Mouse (Mus musculus) adrenal gland (tissue): ENCODE results near the gene Iqschfp.

ENCODE experiments used
- intact Hi-C: fragments of 180-260 bp; cut with DNase I; formaldehyde crosslinking; loops from one replicate; pipeline ENCODE4 v1.15.1; 2025

Gene Iqschfp

DNA sequence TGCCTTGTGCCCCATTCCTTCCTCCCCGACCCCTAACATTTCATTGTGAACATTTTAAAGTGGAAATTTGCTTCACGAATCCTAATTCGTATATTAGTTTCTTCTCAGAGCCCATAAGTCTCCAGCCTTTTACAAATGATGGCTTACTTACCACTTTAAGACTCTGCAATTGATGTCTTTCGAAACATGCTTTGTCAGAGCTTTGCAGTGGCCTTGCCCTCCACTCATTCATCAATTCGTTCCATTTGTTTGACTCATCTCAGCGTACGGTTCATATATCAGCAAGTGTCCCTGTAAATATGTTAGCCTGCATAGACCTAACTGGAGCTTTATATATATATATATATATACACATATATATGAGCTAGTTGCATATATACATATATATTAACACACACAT lies 675.5 kb downstream of the Iqschfp start:
- intact Hi-C loops: no loop called here

DNA sequence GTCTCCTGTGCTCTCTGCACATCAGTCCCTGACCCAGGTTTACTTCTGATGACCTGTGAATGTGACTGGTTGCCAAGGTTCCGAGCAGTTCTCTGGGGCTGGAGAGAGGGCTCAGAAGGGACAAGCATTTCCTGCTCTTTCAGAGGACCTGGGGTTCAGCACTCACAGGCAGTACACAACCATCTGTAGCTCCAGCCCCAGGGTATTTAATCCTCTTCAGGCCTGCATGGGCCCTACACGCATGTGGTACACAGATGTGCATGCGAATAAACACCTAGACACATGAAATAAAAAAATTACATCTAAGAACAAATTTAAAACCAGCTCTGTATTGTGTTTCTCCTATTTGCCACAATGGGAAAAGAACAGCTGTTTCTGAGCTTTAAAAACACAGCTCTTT lies 676.1 kb downstream of the Iqschfp start:
- intact Hi-C loops: no loop called here

DNA sequence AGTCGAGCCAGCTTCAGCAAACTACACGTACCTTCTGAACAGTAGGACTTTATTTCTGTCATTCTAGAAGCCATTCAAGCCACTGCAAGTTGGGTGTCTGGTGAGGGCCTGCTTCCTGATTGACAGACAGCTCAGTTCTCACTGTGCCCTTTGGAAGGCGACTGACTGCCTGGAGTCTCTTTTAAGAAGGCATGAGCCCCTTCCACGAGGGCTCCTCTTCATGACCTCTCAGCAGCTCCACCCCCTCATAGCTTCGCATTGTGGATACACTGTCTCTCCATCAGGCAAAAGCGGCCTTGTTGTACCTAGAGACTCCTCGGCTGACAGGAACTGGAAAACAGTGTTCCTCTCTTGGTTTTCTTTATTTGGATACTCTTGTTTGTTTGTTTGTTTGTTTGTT lies 676.7 kb downstream of the Iqschfp start:
- intact Hi-C loops: no loop called here

DNA sequence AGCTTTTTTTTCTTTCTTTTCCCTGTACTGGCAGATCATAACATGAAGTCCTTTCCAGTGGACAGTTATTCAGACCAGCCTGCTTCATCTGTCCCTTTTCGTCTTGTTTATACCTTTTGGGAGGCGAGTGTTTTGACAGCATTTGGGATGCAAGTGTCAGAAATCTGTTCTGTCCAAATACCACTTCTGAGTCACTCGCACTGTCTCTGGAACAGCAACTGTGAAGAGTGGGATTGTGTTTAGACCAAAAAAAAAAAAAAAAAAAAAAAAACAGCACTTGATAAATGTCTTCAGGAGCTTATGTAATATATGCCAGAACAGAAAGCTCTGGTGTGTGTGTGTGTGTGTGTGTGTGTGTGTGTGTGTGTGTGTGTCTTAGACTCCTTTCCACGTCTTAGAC lies 678.3 kb downstream of the Iqschfp start:
- intact Hi-C loops: no loop called here

DNA sequence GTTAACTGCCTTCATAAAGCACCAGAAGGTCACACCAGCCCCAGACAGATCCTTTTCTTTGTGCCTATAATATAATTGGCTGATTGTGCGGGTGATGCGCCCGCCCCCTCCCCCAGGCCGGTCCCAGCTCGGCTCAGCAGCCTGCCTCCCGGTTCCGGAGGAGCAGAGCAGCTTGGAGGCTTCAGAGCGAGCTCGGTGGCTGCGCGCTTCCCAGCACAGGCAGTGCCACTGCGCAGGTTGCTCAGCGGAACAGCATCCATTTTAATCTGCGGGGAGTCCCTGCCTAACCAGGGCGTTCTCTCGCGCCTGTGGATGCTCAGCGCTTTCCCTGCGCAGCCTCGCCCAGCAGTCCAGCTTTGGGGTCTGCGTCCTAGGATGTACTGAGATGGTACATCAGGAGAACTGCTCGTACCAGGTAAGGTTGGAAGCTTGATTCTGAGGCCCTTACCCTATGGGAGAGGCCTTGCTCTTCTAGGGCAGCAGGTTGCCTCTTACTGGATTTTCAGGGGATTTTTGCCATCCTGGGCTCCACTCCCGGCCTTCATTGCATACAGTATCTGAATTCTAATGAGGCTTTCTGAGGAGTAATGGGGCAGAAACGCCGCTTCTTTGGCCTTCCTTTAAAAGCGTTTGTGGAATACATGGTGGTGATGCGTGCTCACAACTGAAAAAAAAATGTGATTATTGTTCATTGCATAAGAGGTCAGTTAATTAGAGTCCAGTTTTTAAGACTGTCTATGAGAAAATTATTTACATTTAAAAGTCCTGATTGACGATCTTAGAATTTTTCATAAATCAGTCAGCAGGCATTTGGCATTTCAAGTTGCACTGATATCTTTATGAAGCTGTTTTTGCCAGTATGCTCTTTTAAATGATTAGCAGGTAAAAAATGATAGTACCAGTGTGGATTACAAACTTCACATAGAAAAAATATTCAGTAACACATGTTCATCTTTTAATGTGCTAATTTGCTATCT lies 680.5 kb downstream of the Iqschfp start:
- intact Hi-C loops: no loop called here

DNA sequence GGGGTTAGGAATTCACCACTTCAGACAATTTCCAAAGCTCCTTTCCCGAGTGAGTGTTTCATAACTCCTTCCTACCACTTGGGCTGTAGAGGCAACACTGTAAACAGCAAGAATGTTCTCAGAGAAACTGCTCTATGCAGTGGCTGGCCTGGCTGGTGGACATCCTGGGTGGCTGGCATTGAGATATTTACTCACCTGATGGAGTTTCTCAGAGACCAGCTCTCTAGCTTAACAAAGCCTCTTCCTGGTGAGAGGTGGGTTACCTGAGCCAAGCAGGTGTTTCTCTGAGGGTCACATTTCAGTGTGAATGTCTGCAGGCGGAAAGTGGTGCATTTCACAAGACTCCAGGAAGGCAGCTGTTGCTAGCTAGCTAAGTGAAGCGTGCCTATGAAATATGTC lies 681.2 kb downstream of the Iqschfp start:
- intact Hi-C loops: no loop called here

DNA sequence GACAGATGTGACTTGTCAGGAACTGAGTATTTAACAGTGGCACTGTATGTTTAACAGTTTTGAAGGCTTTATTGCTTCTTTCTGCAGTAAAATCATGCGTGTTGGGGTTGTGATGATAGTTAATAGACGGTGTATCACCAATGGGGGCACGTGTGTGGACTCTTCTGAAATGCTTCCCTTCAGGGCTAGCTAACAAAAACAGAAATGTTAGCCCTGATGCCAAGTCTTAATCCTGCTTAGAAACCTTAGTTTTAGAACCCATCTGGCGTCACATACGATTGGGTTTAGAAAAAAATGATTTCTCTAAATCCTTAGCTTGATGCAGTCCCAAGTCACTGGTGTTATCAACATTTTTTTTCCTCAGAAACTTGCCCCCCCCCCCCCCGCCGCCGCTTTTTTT lies 682.1 kb downstream of the Iqschfp start:
- intact Hi-C loops: no loop called here

DNA sequence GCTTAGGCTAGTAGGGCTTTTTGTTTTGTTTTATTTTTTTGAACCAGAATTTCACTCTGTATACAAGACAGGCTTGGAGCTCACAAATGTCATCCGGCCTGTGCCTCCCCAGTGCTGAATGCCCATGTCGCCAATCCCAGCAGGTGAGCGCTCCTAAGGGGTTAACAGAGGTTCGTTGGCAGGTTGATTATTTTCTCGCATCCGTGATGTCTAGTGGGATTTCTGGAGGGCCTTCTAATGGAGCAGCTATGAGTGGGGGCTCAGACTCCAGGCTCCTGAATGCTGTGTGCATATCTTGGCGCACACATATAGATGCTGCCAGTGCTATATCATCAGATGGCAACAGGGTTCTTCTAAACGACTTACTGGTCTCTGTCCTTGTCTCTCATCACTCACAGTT lies 682.5 kb downstream of the Iqschfp start:
- intact Hi-C loops: no loop called here

DNA sequence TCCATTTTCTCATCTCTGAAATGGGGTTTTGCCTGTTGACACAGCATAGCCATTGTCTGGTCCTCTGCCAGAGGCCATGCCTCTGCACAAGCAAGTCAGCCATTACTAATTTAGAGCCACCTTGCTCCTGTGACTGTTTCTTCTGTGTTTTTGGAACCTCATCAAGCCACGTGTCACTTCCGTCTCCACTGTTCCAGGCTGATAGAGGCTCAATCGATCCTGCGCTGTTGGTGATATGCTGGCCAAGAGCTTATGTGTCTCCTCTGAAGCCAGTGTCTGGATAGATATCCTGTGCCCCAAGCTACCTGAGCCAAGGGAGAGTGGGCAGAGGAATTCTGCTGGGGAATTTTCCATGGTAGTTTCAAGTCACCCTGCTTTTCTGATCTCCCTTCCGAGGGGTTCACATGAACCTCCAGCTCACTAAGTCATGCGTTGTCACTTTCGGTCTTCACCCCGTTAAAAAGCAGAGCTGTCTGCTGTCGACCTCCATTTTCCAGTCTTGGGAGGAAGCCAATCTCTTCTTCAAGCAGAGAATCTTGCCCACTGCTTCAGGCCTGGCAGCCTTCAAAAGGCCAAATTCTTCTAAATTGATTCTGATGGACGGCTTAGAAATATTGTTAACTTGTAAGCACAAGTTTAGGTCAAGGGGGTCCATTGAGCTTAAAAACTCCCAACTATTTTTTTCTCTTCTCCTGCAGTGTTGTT lies 683.8 kb downstream of the Iqschfp start:
- intact Hi-C loops: no loop called here

DNA sequence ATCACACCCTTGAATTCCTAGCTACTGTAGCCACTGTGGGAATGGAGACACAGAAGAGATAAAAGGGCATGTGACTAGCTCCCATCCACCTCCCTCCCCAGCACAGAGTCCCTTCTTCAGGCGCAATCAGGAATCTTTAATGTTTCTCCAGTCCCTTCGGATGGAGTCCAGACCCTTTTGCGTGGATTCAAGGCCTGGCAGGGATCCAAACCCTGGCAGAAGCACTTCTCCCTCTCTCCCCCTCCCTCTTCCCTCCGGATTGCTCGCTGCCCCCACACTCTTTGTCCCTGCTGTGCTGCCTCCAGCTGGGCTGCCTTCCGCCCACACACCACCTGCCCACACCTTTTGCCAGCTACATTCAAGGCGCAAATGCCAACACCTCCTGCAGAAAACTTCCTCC lies 684.4 kb downstream of the Iqschfp start:
- intact Hi-C loops: no loop called here

DNA sequence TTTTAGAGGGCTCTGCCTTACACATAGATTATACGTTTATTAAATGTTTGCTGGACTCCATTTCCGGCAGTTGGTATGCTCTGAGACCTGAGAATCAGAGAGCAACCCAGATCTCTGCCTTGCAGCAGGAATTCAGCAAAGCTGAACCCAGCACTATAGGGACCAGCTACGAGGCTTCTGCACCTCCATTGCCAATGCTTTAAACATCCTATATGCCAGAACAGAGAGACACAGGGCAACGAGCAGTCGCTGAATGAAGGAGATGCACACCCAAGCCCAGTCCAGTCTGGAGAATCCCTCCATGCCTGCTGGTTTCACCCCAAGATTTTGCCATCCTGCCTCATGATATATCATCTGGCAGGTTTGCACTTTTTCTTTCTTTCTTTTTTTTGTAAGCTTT lies 684.9 kb downstream of the Iqschfp start:
- intact Hi-C loops: no loop called here

DNA sequence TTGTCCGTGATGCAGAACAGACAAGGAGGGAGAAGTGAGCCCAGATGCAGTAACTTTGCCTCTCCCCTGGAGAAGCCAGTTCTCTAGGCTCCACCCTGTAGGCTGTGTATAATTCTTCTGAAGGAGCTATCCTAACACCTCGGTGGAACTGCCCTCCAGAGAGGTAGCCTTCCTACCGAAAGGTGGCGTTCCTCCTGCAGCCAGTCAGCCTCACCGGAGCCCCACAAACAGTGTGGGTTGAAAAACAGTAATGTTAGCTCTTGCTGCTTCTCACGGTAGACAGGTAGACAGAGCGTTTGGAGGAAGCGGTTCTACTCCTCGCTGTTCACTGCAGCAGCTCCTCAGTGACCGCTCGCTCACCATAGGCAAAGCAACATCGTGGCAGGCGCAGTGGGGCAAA lies 689.6 kb downstream of the Iqschfp start:
- intact Hi-C loops: no loop called here

DNA sequence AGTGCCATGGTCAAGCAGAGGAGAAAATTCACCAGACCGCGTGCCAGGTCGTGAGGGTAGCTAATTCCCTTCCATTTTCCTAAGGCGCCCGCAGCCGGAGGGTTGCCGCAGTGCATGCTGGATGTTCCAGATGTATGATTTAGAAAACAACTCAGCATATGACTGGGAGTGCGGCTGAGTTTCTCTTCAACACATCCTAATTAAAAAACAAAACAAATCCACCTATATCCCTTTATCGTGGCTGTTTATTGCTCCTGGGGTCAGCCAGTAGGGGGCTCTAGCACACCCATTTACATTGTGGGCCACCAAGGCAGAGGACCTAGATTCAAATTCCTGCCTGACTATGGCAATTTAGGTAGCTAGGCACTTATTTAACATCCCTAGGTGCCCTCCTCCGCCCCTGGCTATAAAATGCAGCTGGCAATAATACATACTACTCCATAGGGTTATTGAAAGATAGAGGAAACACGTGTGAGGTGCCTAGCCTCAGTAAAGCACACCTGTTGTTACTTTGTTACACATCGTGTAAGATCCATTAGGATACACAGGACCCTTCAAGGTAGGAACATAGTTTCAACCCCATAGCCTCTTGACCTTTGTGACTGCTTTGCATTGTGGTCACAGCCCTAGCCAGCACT lies 690.2 kb downstream of the Iqschfp start:
- intact Hi-C loops: no loop called here

DNA sequence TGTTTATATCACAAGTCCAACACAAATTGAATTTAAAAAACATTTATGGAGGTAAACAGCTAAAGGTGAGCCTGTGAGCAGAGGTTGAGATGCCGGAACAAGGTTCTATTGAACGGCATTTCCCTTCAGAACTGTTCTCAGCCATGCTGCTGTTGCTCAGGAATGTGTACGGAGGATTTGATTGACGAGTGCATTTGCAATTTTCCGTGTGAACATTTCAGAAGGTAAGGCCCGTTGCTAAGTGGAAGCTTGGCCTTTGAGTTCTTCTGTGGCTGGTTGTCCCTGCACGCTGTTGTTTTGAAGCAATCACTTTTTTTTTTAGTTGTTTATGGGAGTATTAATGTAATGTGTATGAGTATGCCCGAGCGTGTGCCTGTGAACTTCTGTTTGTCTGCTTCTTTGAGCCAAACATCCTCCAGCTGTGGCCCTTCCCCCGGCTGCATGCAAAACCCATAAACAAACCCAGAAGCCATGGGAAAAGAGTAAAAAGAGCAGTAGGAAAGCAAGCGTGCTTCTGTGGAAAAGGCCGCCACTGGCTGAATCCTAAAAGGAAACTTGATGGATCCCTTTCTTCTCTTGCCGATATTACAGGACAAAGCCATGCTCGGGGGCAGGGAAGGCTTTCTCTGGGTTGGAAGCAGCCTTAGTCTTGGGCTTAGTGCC lies 691.1 kb downstream of the Iqschfp start:
- intact Hi-C loops: no loop called here

DNA sequence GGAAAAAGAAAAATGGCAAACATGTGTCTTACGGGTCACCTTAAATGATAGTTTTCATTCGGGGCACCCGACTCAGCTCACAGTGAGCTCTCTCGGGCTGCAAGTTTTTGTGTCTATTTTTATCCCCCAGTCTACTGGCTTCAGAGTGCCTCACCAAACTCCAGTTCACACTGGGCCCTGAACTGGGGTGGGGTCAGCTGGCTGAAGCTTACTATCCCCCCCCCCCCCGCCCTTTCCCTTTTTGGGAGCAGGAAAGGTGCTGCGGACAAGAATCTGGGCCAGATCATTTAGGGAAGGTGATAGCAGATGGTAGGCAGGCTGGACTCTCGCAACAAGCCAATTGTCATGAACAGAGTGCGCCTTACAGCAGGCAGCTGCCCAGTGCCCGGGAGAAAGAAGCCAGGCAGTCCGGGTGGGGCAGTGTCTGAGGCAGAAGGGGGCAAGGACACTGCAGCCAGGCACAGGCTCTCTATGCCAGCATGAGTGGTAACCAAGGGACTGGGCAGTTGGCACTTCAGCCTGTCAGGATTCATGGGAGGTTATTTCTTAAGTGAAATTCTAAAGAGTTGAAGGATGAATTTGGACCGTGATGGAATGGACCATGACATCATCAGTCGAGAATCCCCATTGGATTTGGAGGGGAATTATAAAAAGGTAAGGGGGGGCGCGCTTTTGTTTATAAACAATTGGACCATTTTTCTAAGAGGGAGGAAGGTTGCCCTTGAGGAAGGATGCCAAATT lies 691.9 kb downstream of the Iqschfp start:
- intact Hi-C loops: no loop called here

DNA sequence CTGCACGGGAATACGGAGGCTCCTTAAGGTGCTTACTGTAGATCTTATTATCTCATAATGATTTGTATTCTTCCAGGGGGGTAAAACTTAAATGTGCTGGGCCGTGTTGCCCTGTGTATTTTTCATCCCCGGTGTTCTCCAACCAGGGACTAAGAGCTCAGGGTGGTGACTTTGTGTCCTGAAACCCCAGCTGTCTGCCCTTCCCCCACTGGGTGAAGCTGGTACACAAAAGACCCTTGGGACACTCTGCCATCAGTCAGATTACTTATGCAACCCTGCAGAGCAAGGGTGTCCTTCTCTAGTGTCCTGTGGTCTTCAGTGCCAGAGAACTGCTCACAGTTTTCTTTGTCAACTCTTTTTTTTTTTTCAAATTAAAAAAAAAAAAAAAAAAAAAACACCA lies 693.2 kb downstream of the Iqschfp start:
- intact Hi-C loops: no loop called here

DNA sequence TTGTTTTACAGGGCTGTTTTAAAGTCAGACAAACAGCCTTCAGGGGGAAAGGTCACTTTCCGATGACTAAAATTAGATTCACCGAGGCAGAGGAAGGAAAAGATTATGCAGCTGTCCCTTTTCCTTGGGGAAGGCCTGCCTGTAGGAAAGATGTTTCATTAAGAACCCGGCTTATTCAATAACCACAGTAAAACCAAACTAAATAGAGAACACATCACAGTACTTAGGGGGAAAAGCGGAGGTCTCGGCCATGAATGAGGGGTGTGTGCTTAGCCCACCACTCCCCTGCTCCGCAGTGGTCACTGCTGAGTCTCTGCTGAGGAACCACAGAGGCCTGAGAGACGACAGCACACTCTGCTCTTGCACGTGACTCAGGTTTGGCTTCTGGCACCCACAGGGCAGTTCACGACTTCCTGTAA lies 694.6 kb downstream of the Iqschfp start:
- intact Hi-C loops: no loop called here

DNA sequence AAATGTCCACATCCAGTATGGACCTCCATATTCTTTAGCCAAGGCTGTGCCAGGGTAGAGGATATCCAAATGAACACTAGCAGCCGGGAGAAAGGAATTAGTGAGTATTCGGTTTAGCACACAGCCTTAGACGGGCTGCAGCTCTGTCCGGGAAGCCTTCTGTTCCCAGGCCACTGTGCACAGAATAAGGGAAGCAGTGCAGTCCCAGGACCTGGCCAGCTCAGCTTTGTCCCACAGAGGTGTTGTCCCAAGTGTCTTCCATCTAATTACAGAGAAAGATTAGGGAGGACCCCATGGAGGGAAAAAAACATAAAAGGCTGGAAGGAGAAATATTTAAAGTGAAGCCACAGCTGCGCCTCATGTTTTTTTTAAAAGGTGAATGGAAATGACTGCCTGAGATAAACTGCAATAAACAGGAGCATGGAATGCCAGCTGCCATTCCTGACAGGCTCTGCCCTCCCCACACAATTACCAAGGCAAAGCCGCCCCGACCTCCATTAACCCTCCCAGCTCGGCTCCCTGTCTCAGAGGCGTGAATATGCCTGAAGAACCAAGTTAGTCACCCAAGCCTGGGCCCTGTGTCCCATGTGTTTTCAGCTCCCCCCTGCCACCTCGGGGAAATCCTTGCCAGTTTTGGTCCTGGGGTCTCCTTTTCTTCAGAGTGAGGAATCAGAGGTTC lies 695.7 kb downstream of the Iqschfp start:
- intact Hi-C loops: no loop called here

DNA sequence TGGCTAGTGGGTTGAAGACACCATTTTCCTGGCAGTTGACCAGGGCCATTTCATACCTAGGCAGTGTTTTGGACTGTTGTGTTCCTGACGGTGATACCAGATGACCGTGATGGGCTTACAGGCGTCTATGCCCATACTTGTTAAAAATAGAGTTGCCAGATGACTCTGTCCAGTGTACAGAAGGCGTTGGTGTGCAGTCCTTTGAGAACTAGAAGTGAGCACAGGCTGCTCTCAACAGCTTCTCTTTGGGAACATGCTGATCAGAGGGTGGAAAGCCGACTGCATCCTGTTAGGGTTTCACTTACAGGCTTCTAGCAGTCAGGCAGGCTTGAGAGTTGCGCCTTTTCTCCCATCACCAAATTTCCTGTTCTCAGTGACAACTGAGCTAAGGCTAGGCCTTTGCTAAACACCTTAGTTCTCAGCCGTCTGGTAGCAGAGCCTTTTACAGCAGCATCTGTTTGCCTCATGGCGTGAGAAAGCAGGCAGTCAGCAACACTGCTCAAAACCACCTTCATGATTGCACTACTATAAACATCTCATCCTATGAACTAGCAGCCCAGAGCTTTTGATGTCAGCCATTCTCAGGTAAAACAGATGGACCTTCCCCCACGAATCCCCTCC lies 697.3 kb downstream of the Iqschfp start:
- intact Hi-C loops: no loop called here

DNA sequence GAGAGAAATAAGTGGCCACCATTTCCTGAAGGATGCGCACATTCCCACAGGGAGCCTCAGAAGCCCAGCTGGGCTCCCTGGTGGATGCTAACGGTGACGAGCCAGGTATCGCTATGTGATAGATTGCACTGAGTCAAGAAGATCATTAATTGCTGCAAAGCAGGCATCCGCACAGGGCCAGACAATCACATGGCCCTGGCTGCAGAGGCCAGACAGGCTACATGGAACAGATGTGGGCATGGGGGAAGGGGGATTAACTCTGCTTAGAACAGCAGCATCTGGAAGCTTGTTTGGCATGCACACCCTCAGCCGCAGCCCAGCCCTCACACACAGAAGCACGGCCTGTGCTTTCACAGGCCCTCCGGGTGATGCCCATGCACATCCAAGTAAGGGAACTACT lies 698.4 kb downstream of the Iqschfp start:
- intact Hi-C loops: no loop called here
